Mouse (Mus musculus) adrenal gland, postnatal 25 days (tissue): ENCODE data around the gene Klrc1. TPM values are rescaled to one million over a fixed set of nuclear protein-coding genes. Genes with fewer than 3 reads are reported as not detected.
"Not testable (repeated sequence)": the region's sequence is repeated elsewhere in the genome, so short reads cannot be mapped to it uniquely, and the experiment has no call there.

ENCODE experiments used
- DNase-seq: peaks from one replicate; pipeline ENCODE4 v3.0.0; 2021; ENCODE audit warnings: mixed read lengths
- long read RNA-seq: library from polyadenylated mRNA; stranded (forward); transcript quantifications from one replicate; pipeline ENCODE4 v2.0.0, GENCODE M21; 2021
- microRNA-seq, 2 experiments: library from miRNA; unstranded; fragments of <30 nt; microRNA quantifications; one replicate each; pipeline ENCODE4 v1.2.0; 2021
- total RNA-seq: library from RNA; stranded (reverse); gene quantifications from 2 replicates; pipeline ENCODE4 v1.2.3, GENCODE M21; 2021

The Klrc1 gene
- not detected in 2 replicates for total RNA-seq
- long read RNA-seq = 0 reads

- no peak for DNase-seq
Measured at GRCm38 (mm10) chr6:129678873-129679272, at the start of gene Klrc1. Gene Klrc1 (minus strand): TSS chr6:129678973.

GRCm38 (mm10) chr6:129727237-129727636, 48.5 kb upstream of the Klrc1 start:
- no peak for DNase-seq

- no peak for DNase-seq
Measured at GRCm38 (mm10) chr6:129721390-129721789, 42.6 kb upstream of the Klrc1 start.

GRCm38 (mm10) chr6:129720487-129720886, 41.7 kb upstream of the Klrc1 start:
- no peak for DNase-seq

GRCm38 (mm10) chr6:129717032-129717431, 38.3 kb upstream of the Klrc1 start, which contains the start of gene Klri1:
Gene Klri1 (minus strand): TSS chr6:129717132.
- DNase-seq = no peak

GRCm38 (mm10) chr6:129713566-129713965, 34.8 kb upstream of the Klrc1 start:
- no peak for DNase-seq

GRCm38 (mm10) chr6:129691436-129691835, 12.7 kb upstream of the Klrc1 start:
- peak; percentile 13 for DNase-seq

- DNase-seq = no peak
Measured at GRCm38 (mm10) chr6:129680379-129680778, 1.6 kb upstream of the Klrc1 start.

GRCm38 (mm10) chr6:129661301-129661700, 17.5 kb downstream of the Klrc1 start:
- not testable (repeated sequence) for DNase-seq

GRCm38 (mm10) chr6:129660589-129660988, 18.2 kb downstream of the Klrc1 start, which contains the start of gene Klrc2:
Gene Klrc2 (minus strand): TSS chr6:129660689.
- not testable (repeated sequence) for DNase-seq

- not testable (repeated sequence) for DNase-seq
Measured at GRCm38 (mm10) chr6:129644054-129644453, 34.7 kb downstream of the Klrc1 start.

GRCm38 (mm10) chr6:129643237-129643636, 35.5 kb downstream of the Klrc1 start, which contains the start of gene Klrc3:
Gene Klrc3 (minus strand): TSS chr6:129643337.
- not testable (repeated sequence) for DNase-seq

- not testable (repeated sequence) for DNase-seq
Measured at GRCm38 (mm10) chr6:129631046-129631445, 47.7 kb downstream of the Klrc1 start.

GRCm38 (mm10) chr6:129623735-129624134, 55.0 kb downstream of the Klrc1 start, which contains the start of gene Klrk1:
Gene Klrk1 (minus strand): TSS chr6:129623864.
- no peak for DNase-seq

Small RNAs within 50 kb of the gene (microRNA-seq; reads per million reads assigned to microRNA genes)
- 0 reads per million in 2 experiments for gene Mir680-1

Other genes starting within 250 kb of the Klrc1 start
- gene Clec1a, start 227.0 kb downstream of the Klrc1 start, total RNA-seq = 4.8 and 6.5 TPM in 2 replicates
- gene Olr1, start 171.8 kb downstream of the Klrc1 start, total RNA-seq = 0.24 TPM in 1 of 2 replicates, not detected in the other
- not detected in 2 replicates for gene Tmem52b, start 166.4 kb downstream of the Klrc1 start, total RNA-seq
- 251 and 260 TPM in 2 replicates for gene Gabarapl1, start 145.8 kb downstream of the Klrc1 start, total RNA-seq
- gene Klre1, start 101.1 kb downstream of the Klrc1 start, total RNA-seq = not detected in 2 replicates
- not detected in 2 replicates for gene Klrd1, start 87.2 kb downstream of the Klrc1 start, total RNA-seq
- not detected in 2 replicates for gene Klrk1, start 55.1 kb downstream of the Klrc1 start, total RNA-seq
- not detected in 2 replicates for gene Klrc3, start 35.6 kb downstream of the Klrc1 start, total RNA-seq
- not detected in 2 replicates for gene Klrc2, start 18.3 kb downstream of the Klrc1 start, total RNA-seq
- not detected in 2 replicates for gene Klri1, start 38.2 kb upstream of the Klrc1 start, total RNA-seq
- not detected in 2 replicates for gene Klri2, start 61.5 kb upstream of the Klrc1 start, total RNA-seq
- not detected in 2 replicates for gene Gm156, start 105.3 kb upstream of the Klrc1 start, total RNA-seq
- not detected in 2 replicates for gene Gm17631, start 183.7 kb upstream of the Klrc1 start, total RNA-seq
- not detected in 2 replicates for gene Klra17, start 197.7 kb upstream of the Klrc1 start, total RNA-seq
- not detected in 2 replicates for gene Klra5, start 238.7 kb upstream of the Klrc1 start, total RNA-seq